Mouse (Mus musculus) spleen, adult 2 months (tissue): ENCODE measurements around the gene Calcrl. TPM values are rescaled to one million over a fixed set of nuclear protein-coding genes. Genes with fewer than 3 reads are reported as not detected.

ENCODE experiments used
- DNase-seq, 2 experiments: peaks; one replicate each; pipeline versions ENCODE4 v3.0.0 to v3.0.0-alpha.2; 2012 to 2021; ENCODE audit warnings: low spot score in 2 of 2, low read depth in 1 of 2
- H3K27ac ChIP-seq: fragments of 200-500 bp; 2 replicates; pipeline ENCODE4 v1.5.1; 2012; ENCODE audit warnings: low read length, inconsistent platforms; ENCODE audit not compliant: insufficient read depth
- H3K27me3 ChIP-seq: fragments of 200-500 bp; 2 replicates; pipeline ENCODE4 v1.6.1; 2012; ENCODE audit warnings: mild to moderate bottlenecking, moderate library complexity, low read length, inconsistent platforms; ENCODE audit not compliant: control insufficient read depth, insufficient read depth
- H3K36me3 ChIP-seq: fragments of 200-500 bp; 2 replicates; pipeline ENCODE4 v1.6.1; 2012; ENCODE audit warnings: mild to moderate bottlenecking, low read length, inconsistent platforms; ENCODE audit not compliant: control insufficient read depth, insufficient read depth
- H3K4me1 ChIP-seq: fragments of 200-500 bp; 2 replicates; pipeline ENCODE4 v1.6.1; 2011; ENCODE audit warnings: inconsistent platforms; ENCODE audit not compliant: control insufficient read depth, insufficient read depth, insufficient read length
- H3K4me3 ChIP-seq: fragments of 200-500 bp; 2 replicates; pipeline ENCODE4 v1.5.1; 2011; ENCODE audit warnings: mild to moderate bottlenecking, inconsistent platforms; ENCODE audit not compliant: insufficient read depth, insufficient read length; ENCODE audit errors: extremely low read depth
- CTCF ChIP-seq: fragments of 200-500 bp; IDR thresholded peaks from 2 replicates; pipeline ENCODE4 v1.5.1; 2011; ENCODE audit warnings: mild to moderate bottlenecking, inconsistent platforms; ENCODE audit not compliant: insufficient read depth, insufficient read length, insufficient replicate concordance; ENCODE audit errors: extremely low read depth
- POLR2A ChIP-seq: fragments of 200-500 bp; IDR thresholded peaks from 2 replicates; pipeline ENCODE4 v1.6.1; 2011; ENCODE audit warnings: low read depth, low read length, inconsistent platforms
- WGBS: fragments of 180-500 bp; shearing (Covaris S2); methylation state at CpG from one replicate; pipeline ENCODE4 v1.1.7; 2018; 5-methylcytosine and 5-hydroxymethylcytosine counted together
- polyA plus RNA-seq: library from polyadenylated mRNA; depleted of rRNA; stranded (reverse); fragments of >200 nt; gene quantifications from 2 replicates; pipeline ENCODE4 v1.2.3, GENCODE M21; 2012

Calcrl gene
- polyA plus RNA-seq, 1 experiment, result 6.0 TPM

DNA sequence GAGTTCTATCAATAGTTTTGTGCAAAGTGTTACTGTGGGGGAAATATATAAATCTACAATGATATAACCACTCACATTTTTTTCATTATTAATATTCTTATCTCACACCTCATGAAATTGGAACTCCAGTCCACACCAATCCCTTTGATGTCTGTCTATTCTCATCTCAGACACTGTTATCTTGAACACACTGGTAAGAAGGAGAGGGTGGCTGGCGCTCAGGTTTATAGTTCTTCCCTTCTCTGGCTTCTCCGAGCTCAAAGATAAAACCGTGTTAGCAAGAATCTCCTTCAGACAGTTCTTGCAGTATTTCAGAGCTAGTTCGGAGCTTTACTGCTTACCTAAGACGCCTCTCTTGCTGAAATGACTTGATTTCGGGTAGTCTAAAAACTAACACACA lies 32.0 kb upstream of the Calcrl start:
- WGBS, result 81% methylated on average over 6 of the region's 6 CpGs
- no peaks in the 10 kb centered on the region for H3K27me3 ChIP-seq
- TF ChIP-seq POLR2A (no peak), CTCF (no peak)

DNA sequence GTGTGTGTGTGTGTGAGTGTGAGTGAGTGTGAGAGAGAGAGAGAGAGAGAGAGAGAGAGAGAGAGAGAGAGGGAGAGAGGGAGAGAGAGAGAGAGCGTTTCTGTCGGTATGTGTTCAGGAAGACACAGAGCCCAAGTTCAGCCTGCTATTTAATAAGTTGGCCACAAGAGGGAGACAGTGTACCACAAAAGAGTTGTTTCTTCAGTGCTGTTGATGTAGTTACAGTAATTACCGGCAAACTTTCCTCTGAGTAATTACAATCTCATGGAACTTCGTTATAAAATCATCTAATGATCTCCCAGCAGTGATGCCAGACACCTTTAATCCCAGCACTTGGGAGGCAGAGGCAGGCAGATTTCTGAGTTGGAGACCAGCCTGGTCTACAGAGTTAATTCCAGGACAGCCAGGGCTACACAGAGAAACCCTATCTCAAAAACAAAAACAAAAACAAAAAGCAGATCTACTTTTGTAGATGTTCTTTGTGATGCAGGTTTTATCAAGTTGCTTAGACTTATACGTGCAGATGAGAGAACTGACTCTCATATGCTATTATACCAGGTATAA lies 30.1 kb upstream of the Calcrl start:
- no peak overlapping the region for H3K27ac ChIP-seq
- H3K36me3 ChIP-seq, result no peaks in the 10 kb centered on the region
- H3K27me3 ChIP-seq, result no peaks in the 10 kb centered on the region
- DNase-seq, result peak; percentile 31 to 66
- H3K4me3 ChIP-seq, result no peak overlapping the region
- no peaks in the 10 kb centered on the region for H3K4me1 ChIP-seq
- TF ChIP-seq CTCF (peak; percentile 18; the same call in 1 of the 2 replicates), POLR2A (no peak)
- WGBS, result 8% methylated on average over 5 of the region's 5 CpGs

More for the DNA sequence above, 32.0 kb upstream of the Calcrl start:
- Histone ChIP-seq H3K36me3 (no peaks in the 10 kb centered on the region), H3K4me3 (no peak overlapping the region), H3K4me1 (no peaks in the 10 kb centered on the region), H3K27ac (no peak overlapping the region)
- no peak for DNase-seq

DNA sequence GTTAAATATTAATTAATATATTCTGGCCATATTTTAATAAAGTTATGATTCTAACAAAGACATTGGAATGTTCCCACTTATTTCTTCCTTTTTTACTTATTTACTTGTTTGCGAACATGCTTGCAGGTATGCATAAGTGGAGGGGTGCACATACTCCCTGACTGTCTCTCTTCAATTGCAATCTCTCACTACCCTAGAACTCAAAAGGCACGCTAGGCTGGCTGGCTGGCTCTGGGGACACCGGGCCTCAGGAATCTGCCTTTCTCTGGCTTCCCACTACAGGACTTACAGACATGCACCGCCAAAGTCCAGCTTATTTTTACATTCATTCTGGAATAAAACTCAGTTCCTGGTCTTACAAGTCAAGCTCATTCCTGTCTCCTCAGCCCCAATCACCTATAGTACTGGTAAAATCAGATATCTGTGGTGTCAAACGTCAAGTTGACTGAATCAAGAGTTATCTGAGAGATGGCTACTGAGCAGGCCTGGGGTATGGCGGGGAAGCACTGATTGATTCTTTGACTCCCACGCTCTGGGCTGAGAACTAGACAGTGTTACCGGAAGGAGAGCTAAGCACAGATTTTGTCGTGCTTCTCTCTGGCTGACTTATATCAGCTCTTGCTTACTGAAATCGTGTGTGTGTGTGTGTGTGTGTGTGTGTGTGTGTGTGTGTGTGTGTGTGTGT lies 29.5 kb upstream of the Calcrl start:
- Histone ChIP-seq H3K4me1 (no peaks in the 10 kb centered on the region), H3K27me3 (no peaks in the 10 kb centered on the region), H3K36me3 (no peaks in the 10 kb centered on the region), H3K4me3 (no peak overlapping the region), H3K27ac (no peak overlapping the region)
- 70% methylated on average over 10 of the region's 10 CpGs for whole genome bisulfite sequencing
- TF ChIP-seq CTCF, result no peak
- TF ChIP-seq POLR2A, result no peak
- no peak for DNase-seq

DNA sequence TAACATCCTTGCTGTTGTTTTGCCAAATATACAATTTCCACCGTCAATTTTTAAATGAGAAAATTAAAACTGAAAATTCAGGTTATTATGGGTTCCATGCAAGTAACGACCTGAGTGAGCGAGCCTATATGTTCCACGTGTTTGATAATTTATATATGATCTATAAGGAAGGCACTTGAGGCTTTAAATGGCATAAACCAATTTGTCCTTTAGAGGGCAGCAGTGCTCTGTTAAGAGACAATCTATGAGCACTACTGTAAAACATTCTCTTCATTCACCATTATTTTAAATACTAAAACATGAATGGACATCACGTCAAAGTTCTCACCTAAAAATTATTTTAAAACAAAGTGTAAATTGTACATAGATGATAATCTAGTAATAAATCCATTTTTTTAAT lies 28.8 kb upstream of the Calcrl start:
- no peak overlapping the region for H3K27ac ChIP-seq
- H3K27me3 ChIP-seq, result no peaks in the 10 kb centered on the region
- peak in 1 of 2 experiments; percentile 54 for DNase-seq
- TF ChIP-seq CTCF (no peak), POLR2A (no peak)
- no peaks in the 10 kb centered on the region for H3K36me3 ChIP-seq
- 22% methylated on average over 5 of the region's 5 CpGs for WGBS
- no peaks in the 10 kb centered on the region for H3K4me1 ChIP-seq
- H3K4me3 ChIP-seq, result no peak overlapping the region

DNA sequence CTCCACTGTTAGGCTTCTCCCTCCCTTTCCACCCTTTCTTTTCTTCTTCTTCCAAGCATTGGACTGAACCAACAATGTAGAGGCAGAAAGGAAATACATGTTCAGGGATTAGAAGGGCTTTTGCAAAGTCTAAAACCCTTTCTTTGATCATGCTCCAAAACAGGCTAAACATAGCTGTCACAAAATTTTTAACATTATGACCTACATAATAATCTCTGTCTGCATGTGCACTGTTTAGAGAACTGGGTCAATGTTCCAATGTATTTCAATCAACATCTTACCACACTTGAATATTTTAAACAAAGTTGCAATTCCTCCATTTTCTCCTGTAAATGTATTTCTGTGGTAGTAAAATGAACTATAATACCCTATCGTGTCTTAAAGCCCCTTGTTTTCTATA lies 20.3 kb upstream of the Calcrl start:
- WGBS, result 81% methylated on average over 1 of the region's 1 CpGs
- DNase-seq, result no peak
- Histone ChIP-seq H3K4me3 (no peak overlapping the region), H3K4me1 (no peaks in the 10 kb centered on the region), H3K27ac (no peak overlapping the region), H3K27me3 (no peaks in the 10 kb centered on the region), H3K36me3 (no peaks in the 10 kb centered on the region)
- TF ChIP-seq CTCF (no peak), POLR2A (no peak)

DNA sequence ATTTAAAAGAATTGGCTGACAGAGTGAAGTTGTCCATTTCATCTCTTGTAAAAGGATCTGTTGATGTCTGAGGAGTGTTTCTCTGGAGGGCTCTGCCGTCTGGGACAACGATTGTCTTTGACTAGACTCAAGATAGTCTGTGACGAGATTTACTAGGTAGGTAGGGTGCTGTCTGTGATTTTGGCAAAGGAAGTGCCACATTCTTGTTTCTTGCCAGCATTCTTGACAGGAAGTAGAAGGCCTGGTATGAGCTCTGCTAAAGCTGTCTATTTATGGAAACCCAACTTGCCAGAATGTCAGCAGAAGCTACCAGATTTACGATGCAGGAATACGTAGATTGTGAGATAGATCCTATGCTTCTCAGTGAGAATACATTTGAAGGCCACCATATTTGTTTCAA lies 16.7 kb upstream of the Calcrl start:
- no peaks in the 10 kb centered on the region for H3K36me3 ChIP-seq
- no peaks in the 10 kb centered on the region for H3K4me1 ChIP-seq
- H3K4me3 ChIP-seq, result no peak overlapping the region
- 56% methylated on average over 5 of the region's 5 CpGs for WGBS
- TF ChIP-seq CTCF, result no peak
- no peak for TF ChIP-seq POLR2A
- no peak overlapping the region for H3K27ac ChIP-seq
- no peak for DNase-seq
- no peaks in the 10 kb centered on the region for H3K27me3 ChIP-seq

DNA sequence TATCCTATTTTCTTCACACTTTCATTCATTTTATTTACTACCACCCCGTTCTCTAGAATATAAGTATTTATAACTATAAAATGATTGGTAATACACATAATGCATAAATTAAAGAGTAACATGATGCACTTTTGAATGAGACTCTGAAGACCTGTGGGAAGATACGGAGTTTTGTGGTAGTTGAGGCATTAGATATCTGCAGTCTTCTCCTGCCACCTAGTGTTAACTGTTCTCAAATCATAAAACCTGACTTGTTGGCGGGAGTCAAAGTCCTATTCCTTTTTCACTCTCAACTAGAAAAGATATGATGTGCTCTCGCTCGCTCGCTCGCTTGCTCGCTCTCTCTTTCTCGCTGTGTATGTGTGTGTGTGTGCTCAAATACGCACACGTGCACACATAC lies 4.5 kb upstream of the Calcrl start:
- peak in 1 of 2 experiments; percentile 59 for DNase-seq
- no peak overlapping the region for H3K4me3 ChIP-seq
- WGBS, result 22% methylated on average over 11 of the region's 11 CpGs
- H3K27ac ChIP-seq, result no peak overlapping the region
- no peaks in the 10 kb centered on the region for H3K36me3 ChIP-seq
- TF ChIP-seq POLR2A (no peak), CTCF (no peak; the same call in 1 of the 2 replicates)
- H3K27me3 ChIP-seq, result no peaks in the 10 kb centered on the region
- H3K4me1 ChIP-seq, result peaks cover 2% of the 10 kb centered on the region; the same call in 1 of the 2 replicates
